Mouse (Mus musculus) T-cell, adult 2 months (primary cell): Measurements from ENCODE around the gene Apon.
"Not testable (repeated sequence)": the region's sequence is repeated elsewhere in the genome, so short reads cannot be mapped to it uniquely, and the experiment has no call there.

Experiments used
- DNase-seq: peaks from one replicate; pipeline ENCODE4 v3.0.0; 2022; ENCODE audit warnings: low spot score

The Apon gene

DNA sequence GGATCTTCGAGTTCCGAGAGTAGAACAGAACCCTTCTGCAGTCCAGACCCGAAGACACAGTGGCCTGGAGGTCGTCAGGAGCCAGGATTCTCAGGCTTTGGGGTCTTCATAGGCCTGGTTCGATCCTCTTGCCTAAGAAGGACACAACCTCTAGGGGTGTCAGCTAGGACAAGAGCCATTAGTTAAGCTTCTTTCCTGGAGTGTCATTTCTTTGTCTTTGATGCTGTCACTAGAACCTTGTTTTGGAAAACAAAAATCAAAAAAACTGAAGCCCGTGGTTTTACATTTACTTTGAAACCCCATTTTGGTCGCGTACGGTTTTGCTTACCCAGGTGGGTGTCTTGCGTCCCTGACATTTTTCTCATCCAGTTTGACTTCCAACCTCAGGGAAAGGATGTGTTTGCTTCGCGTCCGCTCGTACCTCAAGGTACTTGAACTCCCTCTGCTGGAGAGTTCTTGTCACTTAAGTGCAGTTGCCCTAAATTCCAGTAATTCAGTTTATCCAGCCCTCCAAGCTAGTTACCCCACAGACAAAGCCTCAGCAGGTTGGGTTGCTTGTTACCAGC, 21.4 kb upstream of the Apon start:
- DNase-seq: peak; percentile 68

DNA sequence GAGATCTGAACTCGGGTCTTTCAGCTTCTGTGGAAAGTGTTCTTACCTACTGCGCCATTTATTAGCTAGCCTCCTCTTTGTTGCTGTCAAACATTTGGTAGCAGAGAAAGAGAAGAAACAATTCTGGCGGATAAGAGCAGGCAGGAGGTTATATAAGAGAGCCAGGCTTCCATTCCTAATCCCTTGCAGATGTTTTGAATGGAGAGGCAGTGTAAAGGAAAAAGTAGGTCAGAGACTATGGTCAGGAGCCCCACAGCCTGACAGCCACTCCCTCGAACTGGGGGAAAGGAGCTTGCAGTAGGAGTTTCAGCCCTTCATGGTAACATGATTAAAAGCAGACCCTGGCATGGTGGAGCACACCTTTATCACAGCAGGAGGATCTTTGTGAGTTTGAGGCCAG, 17.6 kb upstream of the Apon start:
- DNase-seq: no peak

DNA sequence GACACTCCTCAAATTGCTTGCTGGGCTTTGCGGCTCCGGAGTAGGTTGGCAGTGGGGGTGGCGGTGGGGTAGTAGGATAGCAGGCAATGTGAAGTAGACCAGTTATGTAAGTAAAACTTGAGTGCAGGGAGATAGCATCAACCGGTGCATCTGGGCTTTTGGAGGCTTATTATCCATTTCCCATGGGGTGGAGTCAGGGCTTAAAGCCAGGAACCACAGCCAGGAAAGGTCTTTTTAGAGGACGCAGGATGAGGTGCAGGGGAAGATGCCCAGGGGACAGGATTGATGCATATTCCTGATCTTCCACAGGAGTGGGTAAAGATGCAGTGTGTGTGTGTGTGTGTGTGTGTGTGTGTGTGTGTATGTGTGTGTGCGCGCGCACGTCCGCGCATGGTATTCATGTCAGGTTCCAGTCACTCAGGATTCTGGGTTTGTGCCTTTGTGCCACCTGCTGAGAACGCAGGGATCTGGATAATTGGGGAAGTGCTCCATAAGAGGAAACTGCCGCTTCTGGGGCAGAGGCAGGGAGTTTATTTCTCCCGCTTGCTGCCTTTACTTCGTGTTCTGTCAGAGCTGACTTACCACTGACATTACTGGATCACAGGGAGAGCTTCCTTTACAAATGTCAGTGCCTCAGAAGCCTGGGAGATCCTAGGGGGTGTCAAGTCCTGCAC, 16.0 kb upstream of the Apon start:
- no peak for DNase-seq

DNA sequence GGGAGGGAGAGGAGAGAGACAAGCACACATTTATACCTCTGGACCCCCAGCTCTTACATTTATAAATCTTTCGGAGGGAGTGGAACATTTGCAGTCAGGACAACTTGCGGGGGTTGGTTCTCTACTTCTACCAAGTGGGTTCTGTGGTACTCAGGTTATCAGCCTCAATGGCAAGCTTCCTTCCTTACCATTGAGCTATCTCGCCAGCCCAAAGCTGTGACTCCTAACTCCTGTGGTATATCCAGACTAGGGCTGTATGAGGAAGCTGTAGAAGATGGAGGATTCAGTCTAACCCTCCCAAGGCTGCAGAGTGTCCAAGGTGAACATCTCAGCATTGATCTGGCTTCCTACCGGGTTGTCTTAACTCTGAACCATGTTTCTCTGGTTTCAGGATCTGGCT, 14.8 kb upstream of the Apon start:
- no peak for DNase-seq

DNA sequence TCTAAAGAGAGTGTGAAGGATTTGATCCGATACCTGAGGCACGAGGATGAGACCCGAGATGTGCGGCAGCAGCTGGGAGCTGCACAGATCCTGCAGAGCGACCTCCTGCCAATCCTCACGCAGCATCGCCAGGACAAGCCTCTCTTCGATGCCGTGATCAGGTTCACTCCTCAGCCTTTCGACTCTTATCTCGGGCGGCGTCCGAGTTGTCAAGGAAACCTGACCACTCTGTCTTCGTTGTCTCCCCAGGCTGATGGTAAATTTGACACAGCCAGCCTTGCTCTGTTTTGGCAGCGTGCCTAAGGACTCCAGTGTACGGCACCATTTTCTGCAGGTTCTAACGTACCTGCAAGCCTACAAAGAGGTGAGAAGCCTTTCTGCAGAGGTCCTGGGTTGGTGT, 13.8 kb upstream of the Apon start:
- DNase-seq: no peak

DNA sequence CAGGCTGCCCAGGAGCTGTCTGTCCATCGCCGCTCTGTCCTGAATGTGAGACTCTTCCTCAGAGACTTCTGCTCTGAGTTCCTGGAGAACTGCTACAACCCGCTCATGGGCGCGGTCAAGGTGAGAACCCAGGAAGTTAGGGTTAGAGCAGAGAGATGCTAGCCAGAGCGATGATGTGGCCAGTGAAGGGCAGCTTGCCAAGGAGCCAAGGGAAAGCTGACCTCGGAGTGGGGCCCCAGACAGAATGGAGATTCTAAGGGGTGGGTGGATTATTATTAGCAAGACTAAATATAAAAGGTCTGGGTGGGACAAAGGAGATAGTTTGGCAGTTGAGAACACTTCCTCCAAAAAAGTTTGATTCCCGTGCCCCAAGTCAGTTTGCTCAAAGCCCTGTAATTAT, 10.6 kb upstream of the Apon start:
- DNase-seq: no peak

DNA sequence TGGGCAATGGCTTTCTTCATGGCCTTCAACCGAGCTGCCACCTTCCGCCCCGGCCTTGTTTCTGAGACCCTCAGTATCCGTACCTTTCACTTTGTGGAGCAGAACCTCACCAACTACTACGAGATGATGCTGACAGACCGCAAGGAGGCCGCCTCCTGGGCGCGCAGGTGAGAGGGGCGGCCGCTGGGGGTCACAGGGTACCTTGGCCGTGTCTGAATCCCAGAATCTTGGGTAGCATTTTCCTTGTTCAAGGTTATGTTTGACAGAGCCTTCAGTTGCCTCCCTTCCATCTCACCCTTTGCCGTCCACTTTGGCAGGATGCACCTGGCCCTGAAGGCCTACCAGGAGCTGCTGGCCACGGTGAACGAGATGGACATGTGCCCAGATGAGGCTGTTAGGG, 9.8 kb upstream of the Apon start:
- no peak for DNase-seq

DNA sequence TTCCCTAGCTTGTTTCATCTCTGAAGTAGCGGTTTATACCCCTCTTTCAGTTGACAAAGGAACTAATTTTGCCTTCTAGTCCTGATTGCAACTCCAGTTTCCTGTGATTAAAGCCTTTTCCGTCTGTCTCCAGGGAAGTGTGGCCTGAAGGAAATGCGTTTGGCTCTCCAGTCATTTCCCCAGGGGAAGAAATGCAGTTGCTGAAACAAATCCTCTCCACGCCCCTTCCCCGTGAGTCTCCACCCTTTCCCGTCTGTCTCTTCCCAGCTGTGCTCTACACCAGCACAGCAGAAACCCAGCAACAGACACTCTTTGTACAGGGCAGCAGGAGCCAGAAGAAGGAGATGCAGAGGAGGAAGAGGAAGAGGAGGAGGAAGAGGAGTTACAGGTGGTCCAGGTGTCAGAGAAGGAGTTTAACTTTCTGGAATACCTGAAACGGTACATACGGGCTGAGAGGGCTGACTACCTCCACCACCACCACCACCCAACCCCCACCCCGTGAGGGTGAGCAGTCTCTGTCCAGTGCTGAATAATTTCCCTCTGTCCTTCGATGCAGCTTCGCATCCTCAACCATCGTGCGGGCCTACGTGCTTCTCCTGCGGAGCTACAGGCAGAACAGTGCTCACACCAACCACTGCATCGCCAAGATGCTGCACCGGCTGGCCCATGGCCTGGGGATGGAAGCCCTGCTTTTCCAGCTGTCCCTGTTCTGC, 6.7 kb upstream of the Apon start:
- no peak for DNase-seq

DNA sequence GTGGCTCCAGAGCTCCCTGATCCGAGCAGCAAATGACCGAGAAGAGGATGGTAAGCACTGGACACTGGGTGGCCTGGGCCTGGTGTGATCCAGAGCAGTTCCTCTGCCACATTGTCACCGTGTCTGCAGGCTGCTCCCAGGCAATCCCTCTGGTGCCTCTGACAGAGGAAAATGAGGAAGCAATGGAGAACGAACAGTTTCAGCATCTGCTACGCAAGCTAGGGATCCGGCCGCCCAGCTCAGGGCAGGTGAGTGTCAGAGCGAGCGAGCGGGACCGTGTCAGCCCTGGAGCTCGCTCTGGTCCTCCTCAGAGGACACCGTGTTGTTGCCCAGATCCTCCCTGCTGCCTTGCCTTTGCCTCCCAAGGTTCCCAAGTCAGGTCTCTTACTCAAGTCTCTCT, 3.3 kb upstream of the Apon start:
- no peak for DNase-seq

DNA sequence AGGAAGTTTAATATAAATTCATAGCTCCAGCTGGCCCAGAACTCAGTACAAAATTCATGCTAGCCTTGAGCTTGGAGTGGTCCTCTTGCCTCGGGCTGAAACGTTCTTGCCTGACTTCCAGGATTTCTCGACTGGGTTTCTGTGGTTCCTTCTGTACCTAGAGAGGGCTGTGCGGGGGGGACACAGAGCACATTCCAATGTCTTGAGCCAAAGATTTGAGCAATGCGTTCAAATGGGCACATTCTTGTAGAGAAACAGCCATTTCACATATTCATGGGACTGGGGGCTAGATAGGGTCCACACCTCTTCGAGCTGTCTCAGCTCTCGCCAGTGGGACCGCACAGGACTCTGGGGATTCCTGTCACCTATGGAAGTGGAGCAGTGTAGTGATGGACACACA, 2.0 kb downstream of the Apon start:
- no peak for DNase-seq

DNA sequence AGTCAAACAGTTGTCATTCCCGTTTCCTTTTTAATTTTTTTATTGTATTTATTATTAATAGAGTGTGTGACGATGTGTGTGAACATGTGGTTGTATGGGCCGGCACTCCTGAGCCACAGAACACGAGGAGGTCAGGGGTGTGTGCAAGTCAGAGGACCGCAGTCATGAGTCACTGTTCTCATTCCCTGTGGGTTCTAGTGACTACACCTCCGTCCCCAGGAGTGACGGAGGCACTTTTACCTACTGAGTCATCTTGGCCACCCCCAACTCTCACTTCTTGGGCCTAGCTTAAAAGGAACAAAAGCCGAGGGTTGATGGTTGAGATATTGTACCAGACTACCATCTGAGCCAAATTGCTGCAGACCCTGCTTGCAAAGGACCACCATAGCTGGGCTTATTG, 2.4 kb downstream of the Apon start:
- DNase-seq: no peak

DNA sequence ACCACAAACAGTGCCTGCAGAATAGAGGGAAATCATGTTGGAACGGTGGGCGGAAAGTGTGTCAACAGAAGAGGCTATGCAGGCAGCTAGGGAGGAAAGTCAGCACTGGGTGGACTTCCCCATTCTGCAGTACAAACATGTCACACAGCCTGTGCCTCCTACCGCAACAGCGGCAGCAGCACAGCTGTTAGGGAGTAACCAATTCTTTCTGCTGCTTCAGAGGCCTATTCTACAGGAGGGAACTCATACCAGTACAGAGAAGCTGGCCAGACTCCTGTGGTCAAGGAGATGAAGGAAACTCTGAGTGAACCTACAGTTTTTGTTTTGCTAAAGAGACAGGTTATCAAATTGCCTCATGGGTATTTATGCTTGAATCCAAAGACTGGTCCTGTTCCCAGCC, 5.1 kb downstream of the Apon start:
- no peak for DNase-seq

DNA sequence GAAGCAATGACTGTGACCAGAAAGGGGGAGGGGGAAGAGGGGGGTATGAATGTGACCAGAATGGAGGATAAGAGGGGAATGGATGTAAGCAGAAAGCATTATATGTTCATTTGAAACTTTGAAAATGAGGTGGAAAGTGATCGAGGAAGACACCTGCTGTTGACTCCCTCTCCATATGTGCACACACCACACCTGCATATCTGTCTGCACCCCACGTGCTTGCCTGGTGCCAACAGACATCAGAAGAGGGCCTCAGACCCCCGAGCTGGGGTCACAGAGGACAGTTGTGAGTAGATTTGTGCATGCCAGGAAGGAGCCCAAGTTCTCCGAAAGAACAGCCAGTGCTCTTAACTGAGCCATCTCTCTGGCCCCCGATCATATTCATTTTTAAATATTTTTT, 6.0 kb downstream of the Apon start:
- DNase-seq: no peak

DNA sequence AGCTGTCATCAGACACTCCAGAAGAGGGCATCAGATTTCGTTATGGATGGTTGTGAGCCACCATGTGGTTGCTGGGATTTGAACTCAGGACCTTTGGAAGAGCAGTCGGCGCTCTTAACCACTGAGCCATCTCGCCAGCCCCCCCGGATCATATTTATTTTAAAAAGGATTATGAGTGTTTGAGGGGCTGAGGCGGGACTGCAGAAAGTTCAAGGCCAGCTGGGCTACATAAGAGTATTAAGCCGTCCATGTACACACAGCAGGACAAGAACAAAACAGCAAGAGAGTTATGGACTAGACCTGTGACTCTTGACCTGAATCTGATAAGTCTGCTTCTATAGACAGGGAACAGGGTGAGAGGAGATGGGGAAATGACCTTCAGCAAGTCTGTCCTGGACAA, 6.5 kb downstream of the Apon start:
- not testable (repeated sequence) for DNase-seq

DNA sequence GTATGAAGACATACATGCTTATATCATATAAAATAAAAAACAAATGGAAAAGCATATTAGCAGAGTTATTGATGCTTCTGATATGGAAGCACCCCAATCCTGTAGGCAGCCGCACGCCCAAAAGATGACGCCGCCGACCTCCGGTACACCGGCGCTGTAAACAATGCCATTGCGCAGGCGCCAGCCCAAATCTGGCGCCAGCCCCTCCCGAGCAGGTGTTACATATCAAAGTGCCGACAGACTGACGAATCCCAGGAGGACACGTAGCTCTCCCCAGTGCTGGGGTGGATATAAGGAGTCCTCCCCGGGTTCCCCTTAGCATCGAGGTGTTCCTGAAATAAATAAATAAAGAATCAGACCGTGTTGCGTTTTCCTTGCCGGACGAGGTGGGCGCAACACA, 8.4 kb downstream of the Apon start:
- no peak for DNase-seq

DNA sequence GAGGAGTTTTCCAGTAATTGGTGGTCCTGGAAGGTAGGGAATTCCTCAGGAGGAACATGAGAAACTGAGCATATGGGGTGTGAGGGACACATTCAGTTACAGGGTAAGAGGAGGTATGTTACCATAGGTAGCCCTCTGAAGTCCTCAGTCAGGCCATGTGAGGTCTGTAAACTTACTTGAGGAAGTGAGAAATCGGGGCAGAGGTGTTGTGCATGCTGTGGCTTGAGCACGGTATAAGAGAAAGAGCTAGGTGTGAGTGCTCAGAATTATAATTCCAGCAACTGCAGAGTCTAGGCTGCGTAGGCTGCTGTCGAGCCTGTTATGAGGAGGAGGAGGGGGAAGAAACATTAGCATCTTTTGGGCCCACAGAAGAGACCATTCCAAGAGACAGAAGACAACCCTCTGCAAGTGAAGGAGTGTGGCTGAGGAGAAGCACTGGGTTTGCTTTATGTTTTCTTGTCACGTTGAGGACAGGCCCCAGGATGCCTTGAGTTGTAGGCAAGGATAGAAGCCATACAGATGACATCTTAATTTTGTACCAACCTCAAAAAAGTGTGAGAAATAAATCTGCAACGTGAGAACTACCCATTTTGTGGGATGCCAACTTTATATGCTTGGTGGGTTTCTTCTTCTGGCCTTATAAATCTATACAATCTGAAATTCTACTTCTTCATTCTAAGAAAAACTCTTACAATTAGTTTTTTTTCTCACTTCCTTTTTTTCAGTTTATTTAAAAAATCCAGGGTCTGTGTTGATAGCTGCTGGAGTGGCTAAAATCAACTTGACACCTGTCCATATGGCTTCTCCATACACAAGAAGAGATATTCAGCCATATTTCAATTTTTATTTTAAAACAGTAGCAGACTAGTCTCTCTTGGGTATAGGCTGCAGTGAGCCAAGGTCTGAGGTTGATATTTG, 9.8 kb downstream of the Apon start:
- DNase-seq: no peak

DNA sequence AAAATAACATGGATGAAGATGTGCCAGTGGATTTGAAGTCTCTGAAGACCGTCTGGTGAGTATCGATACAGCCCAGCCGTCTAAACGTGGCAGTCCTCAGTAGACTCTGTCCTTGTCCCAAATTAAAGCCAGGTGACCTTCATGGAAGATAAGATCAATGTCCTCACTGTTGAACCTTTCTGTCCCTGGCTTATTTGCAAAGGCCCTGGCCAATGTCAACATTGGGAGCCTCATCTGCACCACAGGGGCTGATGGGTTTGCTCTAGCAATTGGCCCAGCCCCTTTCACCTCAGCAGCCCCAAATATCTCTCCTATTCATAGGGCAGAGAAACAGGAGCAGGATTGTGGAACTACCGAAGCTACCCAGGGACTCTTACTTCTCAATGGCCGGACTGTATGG, 14.5 kb downstream of the Apon start, which contains the start of gene Apof:
Apof (plus strand) TSS at position 301 of the 400 bp plus-strand sequence.
- no peak for DNase-seq

DNA sequence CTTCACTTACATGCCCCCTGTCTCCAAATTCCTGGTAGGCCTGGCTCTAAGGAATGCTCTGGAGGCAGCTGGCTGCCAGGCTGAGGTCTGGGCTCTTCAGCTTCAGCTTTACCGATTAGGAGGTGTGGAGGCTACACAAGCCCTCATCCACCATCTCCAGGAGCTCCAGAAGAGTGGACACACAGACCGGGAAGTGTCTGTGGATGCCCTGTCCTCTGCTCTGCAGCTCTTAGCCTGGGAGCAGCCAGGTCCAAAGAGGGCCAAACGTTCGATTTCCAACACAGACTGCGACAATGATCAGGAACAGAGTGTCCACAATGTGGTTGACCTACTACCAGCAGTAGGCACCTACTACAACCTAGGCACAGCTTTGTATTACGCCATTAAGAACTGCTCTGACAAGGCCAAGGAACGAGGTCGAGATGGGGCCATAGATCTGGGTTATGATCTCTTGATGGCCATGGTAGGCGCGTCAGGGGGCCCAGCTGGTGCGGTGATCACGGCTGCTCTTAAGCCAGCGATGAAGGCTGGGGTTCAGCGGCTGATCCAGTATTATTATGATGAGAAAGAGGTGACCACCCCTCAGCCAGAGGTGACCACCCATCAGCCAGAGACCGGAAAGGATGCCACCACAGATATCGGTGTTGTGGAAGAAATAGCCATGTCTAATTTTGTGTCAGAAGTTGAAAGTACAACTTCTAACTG, 15.5 kb downstream of the Apon start:
- no peak for DNase-seq

DNA sequence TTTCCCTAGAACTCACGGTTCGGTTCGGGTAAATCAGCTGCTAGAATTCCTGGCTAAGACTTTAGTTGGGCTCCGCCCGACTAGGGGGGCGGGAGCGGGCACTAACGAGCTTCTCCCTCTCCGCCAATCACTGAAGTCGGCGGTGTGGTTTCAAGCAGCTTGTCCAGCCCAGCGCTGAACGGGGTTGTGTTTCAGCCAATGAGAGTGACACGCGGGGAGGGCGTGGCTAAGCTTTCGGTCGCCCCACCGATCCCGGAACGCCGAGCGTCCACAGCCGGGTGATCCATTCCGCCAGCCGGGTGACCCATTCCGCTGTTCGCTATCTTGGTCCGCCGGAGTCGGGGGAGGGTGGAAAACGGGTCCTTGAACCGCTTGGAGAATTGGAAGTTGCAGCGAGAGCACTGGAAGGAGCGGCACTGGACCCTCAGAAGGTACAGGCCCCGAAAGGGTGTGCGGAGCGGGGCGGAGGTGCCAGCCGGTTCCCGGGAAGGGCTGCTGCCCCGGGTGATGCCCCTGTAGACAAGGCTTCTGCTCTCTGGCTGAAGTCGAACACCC, 16.5 kb downstream of the Apon start, which contains the start of gene Stat2:
Stat2 (plus strand) TSS at position 273 of the 555 bp plus-strand sequence.
- peak; percentile 92 for DNase-seq

DNA sequence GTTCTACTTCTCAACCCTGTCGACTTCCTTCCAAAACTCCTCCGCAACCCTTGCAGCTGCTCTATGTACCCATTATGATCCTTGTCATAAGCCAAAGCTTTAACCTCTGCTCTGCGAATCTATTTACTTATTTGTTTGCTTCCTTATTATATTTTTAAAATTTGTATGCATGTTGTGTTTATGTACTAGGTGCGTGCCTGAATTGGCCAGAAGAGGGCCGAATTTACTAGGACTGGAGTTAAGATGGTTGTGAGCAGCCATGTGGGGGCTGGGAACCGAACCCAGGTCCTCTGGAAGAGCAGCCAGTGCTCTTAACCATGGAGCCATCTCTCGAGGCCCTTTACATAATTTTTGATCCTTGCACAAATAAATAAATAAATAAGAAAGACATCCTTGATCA, 17.0 kb downstream of the Apon start:
- DNase-seq: no peak

DNA sequence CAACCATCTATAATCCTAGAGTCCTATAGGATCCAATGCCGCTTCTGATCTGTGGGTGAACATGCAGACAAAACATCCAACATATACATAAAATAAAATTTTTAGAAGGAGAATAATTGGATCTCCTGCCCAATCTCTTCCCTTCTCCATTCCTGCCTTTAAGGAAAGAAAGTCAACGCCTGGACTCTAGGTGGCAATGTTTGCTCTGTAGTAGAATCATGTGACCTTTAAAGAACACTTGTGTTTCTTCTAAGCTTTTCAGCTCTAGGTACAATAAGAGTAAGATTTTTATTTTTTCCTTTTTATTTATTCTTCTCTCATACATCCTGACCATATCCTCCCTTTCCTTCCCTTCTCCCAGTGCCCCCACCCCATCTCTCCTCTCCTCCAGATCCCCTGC, 18.0 kb downstream of the Apon start:
- DNase-seq: no peak
